Mouse (Mus musculus): Measurements from ENCODE around the gene Casp2. TPM values are rescaled to one million over a fixed set of nuclear protein-coding genes. Genes with fewer than 3 reads are reported as not detected.

Casp2 gene
- total RNA-seq, 1 experiment from 2014 or later: 74.8 TPM

DNA sequence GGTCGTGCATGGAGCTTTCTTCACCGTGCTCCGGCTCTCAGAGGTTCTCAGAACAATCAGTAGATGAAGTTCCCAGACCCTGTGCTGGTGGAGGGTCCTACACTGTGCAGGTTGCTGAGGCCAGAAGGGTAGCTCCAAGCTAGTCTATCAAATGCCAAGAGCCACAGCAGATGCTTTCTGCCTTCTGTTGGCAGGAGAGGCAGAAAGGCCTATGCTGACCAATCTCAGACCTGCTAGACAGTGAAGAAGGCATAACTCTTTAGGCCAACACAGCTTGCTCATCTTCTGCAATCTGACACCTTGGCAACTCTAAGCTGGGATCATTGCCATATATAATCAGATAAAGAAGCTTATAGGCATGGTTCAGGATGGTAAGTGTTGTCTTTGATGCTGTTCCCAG lies 65.4 kb downstream of the Casp2 start:
- ATAC-seq (ENCODE audit: extremely low read depth, insufficient number of reproducible peaks, low FRiP score, poor library complexity, severe bottlenecking): no peak

DNA sequence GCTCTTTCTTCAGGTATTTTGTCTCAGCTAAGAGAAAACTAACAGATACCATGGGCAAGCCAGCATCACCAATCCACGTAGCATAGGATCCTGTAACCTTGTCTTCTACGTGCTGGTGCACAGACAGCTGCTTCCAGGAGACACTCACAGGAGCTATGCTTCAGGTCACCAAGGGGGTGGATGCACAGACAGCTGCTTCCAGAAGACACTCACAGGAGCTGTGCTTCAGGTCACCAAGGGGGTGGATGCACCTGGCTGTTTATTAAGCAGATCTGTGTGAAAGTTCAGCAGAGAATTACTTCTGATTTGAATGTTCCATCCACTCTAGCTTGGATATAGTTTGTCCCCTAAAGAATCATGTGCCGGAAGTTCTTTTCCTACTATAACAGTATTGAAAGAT lies 66.2 kb downstream of the Casp2 start:
- no peak for ATAC-seq (ENCODE audit: extremely low read depth, insufficient number of reproducible peaks, low FRiP score, poor library complexity, severe bottlenecking)

Other genes starting within 250 kb of the Casp2 start
- gene Sva, start 226.6 kb upstream of the Casp2 start, total RNA-seq (2017): not detected in 2 replicates
- not detected in 2 replicates for gene Tas2r139, start 124.0 kb upstream of the Casp2 start, total RNA-seq (2017)
- gene Tas2r144, start 49.7 kb upstream of the Casp2 start, total RNA-seq (2017): not detected in 2 replicates
- gene Gstk1, start 19.1 kb upstream of the Casp2 start, total RNA-seq (2017): 3.9 and 4.2 TPM in 2 replicates
- gene Tmem139, start 3.0 kb upstream of the Casp2 start, total RNA-seq (2017): not detected in 2 replicates
- gene Clcn1, start 21.7 kb downstream of the Casp2 start, total RNA-seq (2017): 0.81 and 1.1 TPM in 2 replicates
- 0.12 TPM in 1 of 2 replicates, not detected in the other for gene Fam131b, start 59.7 kb downstream of the Casp2 start, total RNA-seq (2017)
- gene Zyx, start 84.6 kb downstream of the Casp2 start, total RNA-seq (2017): 327 and 356 TPM in 2 replicates
- 1.2 and 2.5 TPM in 2 replicates for gene Epha1, start 108.3 kb downstream of the Casp2 start, total RNA-seq (2017)
- gene Tas2r143, start 135.3 kb downstream of the Casp2 start, total RNA-seq (2017): 7.2 and 12.5 TPM in 2 replicates
- gene Tas2r135, start 140.4 kb downstream of the Casp2 start, total RNA-seq (2017): 7.4 and 12.2 TPM in 2 replicates
- 2.2 and 2.3 TPM in 2 replicates for gene Tas2r126, start 169.6 kb downstream of the Casp2 start, total RNA-seq (2017)
- 0.58 TPM in 1 of 2 replicates, not detected in the other for gene Olfr458, start 200.2 kb downstream of the Casp2 start, total RNA-seq (2017)
- 0.23 and 0.37 TPM in 2 replicates for gene Olfr457, start 211.3 kb downstream of the Casp2 start, total RNA-seq (2017)
- gene Olfr456, start 222.2 kb downstream of the Casp2 start, total RNA-seq (2017): not detected in 2 replicates

All from neutrophil, adult 5-6 weeks (primary cell).